Mouse (Mus musculus): ENCODE results near the gene Magi1. TPM values are rescaled to one million over a fixed set of nuclear protein-coding genes. Genes with fewer than 3 reads are reported as not detected.

Gene Magi1
- total and polyA plus RNA-seq, 2 experiments from 2014 or later, result 23.0 to 36.9 TPM

DNA sequence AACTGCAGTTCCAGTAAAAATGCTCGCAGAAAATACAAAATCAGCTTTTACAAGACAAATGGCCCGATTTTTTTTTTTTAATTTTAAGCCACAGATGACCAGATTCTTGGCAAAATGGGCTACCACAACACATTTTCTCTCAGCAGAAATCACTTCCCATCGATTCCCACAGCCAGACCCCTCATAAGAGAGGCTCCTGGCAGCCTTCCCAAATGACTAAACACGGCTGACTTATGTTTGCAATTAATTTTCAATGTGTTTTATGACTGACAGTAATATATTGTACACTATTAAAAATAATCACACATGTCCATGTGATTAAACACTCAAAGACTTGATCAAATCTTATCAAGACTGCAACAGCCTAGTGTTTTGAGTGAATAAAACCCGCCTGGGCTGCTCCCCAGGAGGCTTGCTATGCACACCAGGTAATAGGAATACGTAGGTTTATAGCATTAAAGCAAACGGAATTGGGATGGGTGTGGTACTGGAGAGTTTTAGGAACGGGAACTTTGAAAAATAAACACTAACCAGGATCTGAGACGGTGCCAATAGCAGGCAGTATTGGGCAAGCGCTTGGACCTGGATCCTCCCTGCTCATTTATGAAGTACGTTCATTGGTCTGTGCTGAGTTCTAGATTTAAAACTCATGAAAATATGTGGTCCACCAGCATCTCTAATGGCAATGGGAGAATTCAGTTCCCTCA is 176.2 kb downstream of the Magi1 start:
- TF ChIP-seq CTCF (IDR thresholded peaks at IDR 0.05; ENCODE audit: low read depth), result no peak
- H3K27me3 ChIP-seq (ENCODE audit: insufficient read depth, low read length), result no peaks in the 10 kb centered on the region
- H3K36me3 ChIP-seq (ENCODE audit: insufficient read depth, low read length), result no peaks in the 10 kb centered on the region
- no peak overlapping the region for H3K27ac ChIP-seq
- no peak overlapping the region for H3K9ac ChIP-seq (replicated peaks; ENCODE audit: low read length)
- no peaks in the 10 kb centered on the region for H3K4me1 ChIP-seq (ENCODE audit: insufficient read depth, low read length)
- ATAC-seq (no peak), DNase-seq (ENCODE audit: low spot score) (no peak)
- H3K4me3 ChIP-seq (ENCODE audit: low read length), result no peak overlapping the region
- H3K4me2 ChIP-seq (ENCODE audit: low read depth, low read length), result no peak overlapping the region
- 54% methylated on average over 11 of the region's 11 CpGs for WGBS
- no peaks in the 10 kb centered on the region for H3K9me3 ChIP-seq (ENCODE audit: low read length)

DNA sequence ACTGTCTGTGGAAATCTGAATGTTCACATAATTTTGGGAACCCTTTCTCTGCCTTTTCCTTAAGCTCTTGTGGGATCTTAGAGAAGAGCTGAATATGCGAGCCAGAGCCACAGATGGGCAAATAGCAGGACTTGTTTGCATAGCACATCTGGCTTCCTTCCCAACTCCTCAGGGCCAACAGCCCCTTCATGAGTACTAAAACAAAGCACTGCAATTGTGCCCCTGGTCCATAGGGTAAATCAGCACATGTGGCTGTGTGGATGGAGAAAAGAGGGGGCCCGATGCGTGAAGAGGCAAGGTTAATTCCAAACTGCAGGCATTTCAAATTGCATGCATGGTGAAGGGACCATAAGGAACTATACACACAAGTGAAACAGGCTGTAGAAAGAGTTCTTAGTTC is 180.1 kb downstream of the Magi1 start:
- no peak overlapping the region for H3K4me3 ChIP-seq (ENCODE audit: low read length)
- no peak for DNase-seq (ENCODE audit: low spot score)
- H3K36me3 ChIP-seq (ENCODE audit: insufficient read depth, low read length), result no peaks in the 10 kb centered on the region
- 50% methylated on average over 3 of the region's 3 CpGs for WGBS
- H3K27ac ChIP-seq, result no peak overlapping the region
- no peak overlapping the region for H3K9ac ChIP-seq (replicated peaks; ENCODE audit: low read length)
- H3K9me3 ChIP-seq (ENCODE audit: low read length), result no peaks in the 10 kb centered on the region
- TF ChIP-seq CTCF (IDR thresholded peaks at IDR 0.05; ENCODE audit: low read depth), result no peak
- H3K4me2 ChIP-seq (ENCODE audit: low read depth, low read length), result no peak overlapping the region
- no peaks in the 10 kb centered on the region for H3K27me3 ChIP-seq (ENCODE audit: insufficient read depth, low read length)
- ATAC-seq, result no peak
- H3K4me1 ChIP-seq (ENCODE audit: insufficient read depth, low read length), result no peaks in the 10 kb centered on the region

DNA sequence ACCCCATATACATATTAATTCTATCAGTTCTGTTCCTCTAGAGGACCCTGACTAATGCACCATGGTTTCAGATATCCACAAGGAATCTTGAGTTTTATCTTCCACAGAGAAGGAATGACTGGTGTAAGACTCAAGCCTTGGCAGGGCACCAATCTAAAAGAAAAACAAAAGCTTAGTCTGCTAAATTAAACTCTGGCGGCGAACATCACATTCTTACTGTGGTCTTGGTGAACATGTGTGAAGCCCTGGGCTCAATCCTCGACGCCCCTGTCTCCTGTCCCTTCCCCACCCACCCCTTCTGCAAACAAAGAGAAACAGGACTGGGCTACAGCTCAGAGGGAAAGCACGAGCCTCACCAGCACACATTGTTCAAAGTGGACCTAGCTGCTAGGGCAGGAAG is 182.5 kb downstream of the Magi1 start:
- whole genome bisulfite sequencing, result 49% methylated on average over 5 of the region's 5 CpGs
- H3K4me2 ChIP-seq (ENCODE audit: low read depth, low read length), result no peak overlapping the region
- H3K4me1 ChIP-seq (ENCODE audit: insufficient read depth, low read length), result no peaks in the 10 kb centered on the region
- no peak overlapping the region for H3K27ac ChIP-seq
- no peak for TF ChIP-seq CTCF (IDR thresholded peaks at IDR 0.05; ENCODE audit: low read depth)
- no peak for ATAC-seq
- H3K9ac ChIP-seq (replicated peaks; ENCODE audit: low read length), result no peak overlapping the region
- H3K9me3 ChIP-seq (ENCODE audit: low read length), result no peaks in the 10 kb centered on the region
- no peak for DNase-seq (ENCODE audit: low spot score)
- no peaks in the 10 kb centered on the region for H3K36me3 ChIP-seq (ENCODE audit: insufficient read depth, low read length)
- H3K27me3 ChIP-seq (ENCODE audit: insufficient read depth, low read length), result no peaks in the 10 kb centered on the region
- H3K4me3 ChIP-seq (ENCODE audit: low read length), result no peak overlapping the region

DNA sequence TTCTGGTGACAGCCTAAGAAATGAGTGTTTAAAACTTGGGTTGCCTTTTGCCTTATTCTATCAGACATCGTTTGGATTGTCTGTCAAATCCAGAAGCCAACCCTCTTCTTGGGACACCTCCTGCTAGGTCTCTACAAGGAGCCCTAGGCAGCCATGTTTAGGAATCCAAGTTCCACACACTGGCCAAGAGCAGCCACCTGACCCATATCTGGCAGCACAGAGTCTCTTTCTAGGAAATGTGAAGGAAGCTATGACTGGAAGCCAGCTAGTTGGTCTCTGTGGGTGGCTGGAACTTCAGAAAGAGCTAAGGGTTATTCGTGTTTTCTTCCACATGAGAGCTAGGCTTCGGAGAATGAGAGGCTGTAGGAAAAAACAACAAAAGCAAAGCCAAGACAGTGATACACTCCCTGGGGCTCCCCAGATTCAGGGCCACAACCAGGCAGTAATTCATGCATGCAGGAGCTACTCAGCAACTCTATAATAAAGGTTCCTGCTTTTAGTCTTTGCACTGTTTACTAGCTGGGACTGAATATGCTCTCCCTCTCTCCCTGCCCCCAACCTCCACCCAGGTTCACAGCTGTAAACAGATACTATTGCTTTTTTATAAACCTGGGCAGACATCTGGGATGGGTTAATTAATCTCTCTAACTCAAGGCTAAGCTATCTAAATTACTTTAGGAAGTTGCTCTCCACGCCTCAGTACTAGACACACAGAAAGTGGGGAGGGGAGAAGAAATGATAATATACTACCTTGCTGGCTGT is 188.6 kb downstream of the Magi1 start:
- Histone ChIP-seq H3K9me3 (ENCODE audit: low read length) (no peaks in the 10 kb centered on the region), H3K9ac (replicated peaks; ENCODE audit: low read length) (no peak overlapping the region), H3K4me1 (ENCODE audit: insufficient read depth, low read length) (no peaks in the 10 kb centered on the region), H3K4me3 (ENCODE audit: low read length) (no peak overlapping the region), H3K27me3 (ENCODE audit: insufficient read depth, low read length) (no peaks in the 10 kb centered on the region), H3K27ac (no peak overlapping the region), H3K36me3 (ENCODE audit: insufficient read depth, low read length) (no peaks in the 10 kb centered on the region), H3K4me2 (ENCODE audit: low read depth, low read length) (no peak overlapping the region)
- 52% methylated on average over 4 of the region's 4 CpGs for WGBS
- TF ChIP-seq CTCF (IDR thresholded peaks at IDR 0.05; ENCODE audit: low read depth), result no peak
- DNase-seq (ENCODE audit: low spot score) (no peak), ATAC-seq (no peak)

DNA sequence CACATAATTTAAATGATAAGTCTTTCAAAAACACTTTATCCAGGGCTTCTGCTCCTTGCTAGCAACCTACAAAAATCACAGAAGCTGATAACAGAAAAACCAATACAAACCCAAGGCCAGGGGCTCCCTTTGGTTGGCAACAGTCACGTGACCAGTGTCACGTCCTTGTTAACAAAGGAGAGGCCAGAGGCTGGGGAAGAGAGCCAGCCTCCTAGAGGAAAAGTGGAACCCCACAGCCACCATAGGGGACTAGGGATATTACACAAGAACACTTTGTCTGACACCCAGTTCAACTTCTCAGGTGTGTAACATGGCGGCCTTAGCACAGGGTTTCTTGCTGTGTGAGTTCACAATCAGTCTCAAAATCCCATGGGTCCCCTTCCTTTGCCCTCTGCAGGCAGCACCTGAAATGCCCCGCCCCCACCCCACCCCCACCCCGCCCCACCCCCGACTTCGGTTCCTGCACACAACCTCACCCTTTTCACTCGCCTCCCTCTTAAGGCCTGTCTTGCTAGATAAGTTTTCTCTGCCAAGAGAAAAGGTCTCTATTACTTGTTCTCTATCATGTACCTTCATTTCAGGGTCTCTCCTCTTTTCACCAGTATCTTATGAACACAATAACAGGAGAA is 190.6 kb downstream of the Magi1 start:
- WGBS, result 58% methylated on average over 6 of the region's 8 CpGs
- H3K9me3 ChIP-seq (ENCODE audit: low read length), result no peaks in the 10 kb centered on the region
- no peak for ATAC-seq

DNA sequence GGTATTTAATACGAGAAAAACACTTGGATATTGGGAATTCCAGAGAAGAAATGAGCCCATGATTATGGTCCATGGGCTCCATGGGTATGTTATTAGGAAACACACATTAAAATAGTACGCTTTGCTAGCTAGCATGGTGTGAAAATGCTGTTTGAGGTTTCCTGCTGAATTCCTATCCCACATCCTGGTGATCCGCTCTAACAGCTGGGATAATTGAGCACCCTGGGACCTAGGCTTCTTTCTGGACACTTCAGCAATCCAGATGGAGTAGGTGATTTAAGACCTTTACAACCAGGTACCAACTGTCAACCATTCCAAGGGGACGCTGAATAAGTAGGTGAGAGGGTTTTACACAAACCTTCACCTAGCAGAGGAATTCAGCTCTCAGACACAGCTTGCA is 191.2 kb downstream of the Magi1 start:
- DNase-seq (ENCODE audit: low spot score) (no peak), ATAC-seq (no peak)
- 87% methylated on average over 4 of the region's 4 CpGs for WGBS
- H3K27me3 ChIP-seq (ENCODE audit: insufficient read depth, low read length), result no peaks in the 10 kb centered on the region
- no peak overlapping the region for H3K4me3 ChIP-seq (ENCODE audit: low read length)
- H3K9ac ChIP-seq (replicated peaks; ENCODE audit: low read length), result no peak overlapping the region
- TF ChIP-seq CTCF (IDR thresholded peaks at IDR 0.05; ENCODE audit: low read depth), result no peak
- H3K4me2 ChIP-seq (ENCODE audit: low read depth, low read length), result no peak overlapping the region
- H3K4me1 ChIP-seq (ENCODE audit: insufficient read depth, low read length), result no peaks in the 10 kb centered on the region
- H3K27ac ChIP-seq, result no peak overlapping the region
- H3K9me3 ChIP-seq (ENCODE audit: low read length), result no peaks in the 10 kb centered on the region
- H3K36me3 ChIP-seq (ENCODE audit: insufficient read depth, low read length), result no peaks in the 10 kb centered on the region

More for the DNA sequence above, 190.6 kb downstream of the Magi1 start:
- H3K4me3 ChIP-seq (ENCODE audit: low read length), result no peak overlapping the region
- no peak overlapping the region for H3K27ac ChIP-seq
- no peaks in the 10 kb centered on the region for H3K36me3 ChIP-seq (ENCODE audit: insufficient read depth, low read length)
- H3K9ac ChIP-seq (replicated peaks; ENCODE audit: low read length), result no peak overlapping the region
- DNase-seq (ENCODE audit: low spot score), result no peak
- H3K27me3 ChIP-seq (ENCODE audit: insufficient read depth, low read length), result no peaks in the 10 kb centered on the region
- no peak for TF ChIP-seq CTCF (IDR thresholded peaks at IDR 0.05; ENCODE audit: low read depth)
- H3K4me1 ChIP-seq (ENCODE audit: insufficient read depth, low read length), result no peaks in the 10 kb centered on the region
- no peak overlapping the region for H3K4me2 ChIP-seq (ENCODE audit: low read depth, low read length)

All from hindbrain, postnatal 0 days (tissue).